Mouse (Mus musculus) small intestine, adult 2 months (tissue): ENCODE measurements at regions not wholly inside any gene's neighbourhood (a gene's known extent, or its start where the extent isn't known, plus 50 kb on each side); places are given as distances from the start of the nearest gene placed in this dataset.

Experiments
- H3K27ac ChIP-seq: fragments of 200-500 bp; 2 replicates; pipeline ENCODE4 v1.5.1; 2012; ENCODE audit warnings: low read depth, low read length, control low read depth, inconsistent platforms; ENCODE audit not compliant: insufficient read depth
- H3K27me3 ChIP-seq: fragments of 200-500 bp; 2 replicates; pipeline ENCODE4 v1.6.1; 2012; ENCODE audit warnings: mild to moderate bottlenecking, moderate library complexity, low read length, inconsistent platforms; ENCODE audit not compliant: control insufficient read depth, insufficient read depth
- H3K36me3 ChIP-seq: fragments of 200-500 bp; 2 replicates; pipeline ENCODE4 v1.6.1; 2012; ENCODE audit warnings: mild to moderate bottlenecking, low read length, control low read depth, inconsistent platforms; ENCODE audit not compliant: control insufficient read depth, insufficient read depth
- H3K4me1 ChIP-seq: fragments of 200-500 bp; 2 replicates; pipeline ENCODE4 v1.6.1; 2012; ENCODE audit warnings: low read length, inconsistent platforms, mixed read lengths; ENCODE audit not compliant: control insufficient read depth, insufficient read depth, insufficient read length
- H3K4me3 ChIP-seq: fragments of 200-500 bp; 2 replicates; pipeline ENCODE4 v1.5.1; 2012; ENCODE audit warnings: low read depth, mild to moderate bottlenecking, control low read depth, inconsistent platforms, low read length, moderate library complexity
- CTCF ChIP-seq: fragments of 200-500 bp; IDR thresholded peaks from 2 replicates; pipeline ENCODE4 v1.5.1; 2012; ENCODE audit warnings: low read depth, mild to moderate bottlenecking, control low read depth, inconsistent platforms, low read length, moderate library complexity, mixed read lengths; ENCODE audit not compliant: insufficient replicate concordance, insufficient read length; ENCODE audit errors: extremely low read depth
- POLR2A ChIP-seq: fragments of 200-500 bp; IDR thresholded peaks from 2 replicates; pipeline ENCODE4 v1.6.1; 2012; ENCODE audit warnings: low read depth, mild to moderate bottlenecking, control low read depth, inconsistent platforms, low read length, moderate library complexity
- WGBS: fragments of 180-500 bp; shearing (Covaris S2); methylation state at CpG from one replicate; pipeline ENCODE4 v1.1.7; 2018; 5-methylcytosine and 5-hydroxymethylcytosine counted together

DNA sequence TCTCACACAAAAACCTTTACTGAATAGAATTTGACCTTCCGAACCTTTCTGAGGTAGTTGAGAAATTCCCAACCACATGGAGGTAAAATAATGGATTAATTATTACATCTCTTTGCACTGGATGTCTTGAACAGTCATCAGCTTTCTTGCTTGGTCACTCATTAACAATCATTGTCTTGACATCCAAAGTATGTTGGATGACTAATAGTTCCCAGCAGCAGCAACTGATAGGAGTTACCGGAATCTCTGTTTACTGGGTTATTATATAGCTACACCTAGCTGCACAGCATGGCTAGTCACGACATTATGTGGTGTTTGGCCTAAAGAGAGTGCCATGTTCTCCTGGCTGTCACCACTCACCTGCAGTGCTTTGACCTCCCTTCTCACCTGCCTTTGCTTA is 234.9 kb upstream of the Zpld1 start:
- TF ChIP-seq POLR2A (no peak), CTCF (no peak)
- Histone ChIP-seq H3K4me3 (no peak overlapping the region), H3K4me1 (peaks cover 19% of the 10 kb centered on the region; the same call in 1 of the 2 replicates), H3K36me3 (no peaks in the 10 kb centered on the region), H3K27ac (peak overlapping the region; percentile 62), H3K27me3 (no peaks in the 10 kb centered on the region)
- 34% methylated on average over 3 of the region's 3 CpGs for WGBS

GRCm38 (mm10) chr16:55530844-55531243 is 233.1 kb upstream of the Zpld1 start:
- H3K4me3 ChIP-seq: no peak overlapping the region
- H3K27ac ChIP-seq: peak overlapping the region; percentile 41; the same call in 1 of the 2 replicates
- peaks cover 17% of the 10 kb centered on the region; the same call in 1 of the 2 replicates for H3K4me1 ChIP-seq
- H3K36me3 ChIP-seq: no peaks in the 10 kb centered on the region
- TF ChIP-seq POLR2A (no peak), CTCF (no peak)
- H3K27me3 ChIP-seq: no peaks in the 10 kb centered on the region

DNA sequence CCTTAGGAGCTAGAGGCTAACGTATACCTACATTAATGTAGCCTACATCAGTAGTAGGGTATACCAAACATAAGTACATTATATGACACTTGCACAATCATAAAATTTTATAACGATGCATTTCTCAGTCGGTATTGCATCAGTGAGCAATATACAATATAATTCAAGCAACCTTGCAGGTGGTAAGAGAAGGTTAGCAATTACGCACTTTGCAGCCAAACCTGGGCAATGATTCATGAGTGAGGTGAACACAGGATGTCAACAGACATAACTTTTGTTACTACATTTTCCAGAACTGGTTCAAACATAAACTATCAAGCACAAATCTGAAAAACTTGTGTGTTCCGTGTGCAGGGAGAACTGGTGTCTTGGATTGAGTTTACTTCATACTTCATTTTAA is 229.9 kb upstream of the Zpld1 start:
- no peaks in the 10 kb centered on the region for H3K27me3 ChIP-seq
- no peak overlapping the region for H3K4me3 ChIP-seq
- H3K4me1 ChIP-seq: peaks cover 15% of the 10 kb centered on the region; the same call in 1 of the 2 replicates
- H3K27ac ChIP-seq: no peak overlapping the region
- WGBS: 46% methylated on average over 5 of the region's 5 CpGs
- TF ChIP-seq CTCF (no peak), POLR2A (no peak)
- no peaks in the 10 kb centered on the region for H3K36me3 ChIP-seq

GRCm38 (mm10) chr16:55526230-55526842 is 228.6 kb upstream of the Zpld1 start:
- Histone ChIP-seq H3K36me3 (no peaks in the 10 kb centered on the region), H3K27ac (no peak overlapping the region), H3K4me1 (peaks cover 12% of the 10 kb centered on the region; the same call in 1 of the 2 replicates), H3K4me3 (no peak overlapping the region), H3K27me3 (no peaks in the 10 kb centered on the region)
- WGBS: 71% methylated on average over 5 of the region's 5 CpGs
- TF ChIP-seq POLR2A: no peak
- TF ChIP-seq CTCF: no peak

DNA sequence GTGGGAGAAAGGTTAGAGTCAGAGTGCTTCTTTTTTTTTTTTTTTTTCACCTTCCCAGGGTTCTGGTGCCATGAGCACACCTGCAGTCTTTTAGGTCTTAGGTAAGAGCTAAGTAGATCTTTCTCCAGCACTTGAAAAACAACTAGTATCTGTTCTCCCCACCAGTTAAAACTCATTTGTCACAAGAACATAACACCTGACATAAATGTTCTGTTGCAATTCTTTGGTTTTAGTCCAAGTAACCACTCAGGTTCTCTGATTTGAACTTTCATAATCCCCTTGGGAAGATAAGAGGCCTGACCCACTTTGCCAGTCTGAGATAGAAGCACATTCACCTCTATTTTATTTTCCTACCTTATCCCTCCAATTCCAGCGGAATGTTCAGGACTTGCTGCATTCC is 225.5 kb upstream of the Zpld1 start:
- H3K27me3 ChIP-seq: no peaks in the 10 kb centered on the region
- H3K36me3 ChIP-seq: no peaks in the 10 kb centered on the region
- 0 out of 2 replicates have a peak overlapping the region, but pooled peaks have one; percentile 21 for H3K27ac ChIP-seq
- no peak overlapping the region for H3K4me3 ChIP-seq
- 37% methylated on average over 1 of the region's 1 CpGs for WGBS
- peaks cover 11% of the 10 kb centered on the region; the same call in 1 of the 2 replicates for H3K4me1 ChIP-seq
- no peak for TF ChIP-seq CTCF
- no peak for TF ChIP-seq POLR2A

DNA sequence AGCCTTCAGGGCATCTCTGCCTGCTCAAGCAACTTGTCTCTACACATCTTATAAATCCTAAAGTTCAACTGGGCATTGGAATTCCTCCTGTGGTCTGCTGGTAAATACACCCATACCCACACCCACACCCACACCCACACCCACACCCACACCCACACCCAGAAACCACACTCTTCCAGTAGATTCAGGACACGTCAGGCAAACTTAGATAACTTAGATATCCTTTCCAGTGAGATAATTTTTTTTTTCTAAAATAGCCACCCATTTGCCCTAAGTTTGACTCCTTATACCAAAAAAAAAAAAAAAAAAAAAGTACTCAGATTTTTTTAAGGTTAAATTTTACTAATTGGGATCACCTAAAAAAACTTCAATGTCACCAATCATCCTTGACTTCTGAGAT is 224.5 kb upstream of the Zpld1 start:
- H3K27ac ChIP-seq: peak overlapping the region; percentile 84; the same call in 1 of the 2 replicates
- TF ChIP-seq CTCF (no peak), POLR2A (no peak)
- H3K4me3 ChIP-seq: no peak overlapping the region
- no peaks in the 10 kb centered on the region for H3K27me3 ChIP-seq
- WGBS: 18% methylated on average over 1 of the region's 1 CpGs
- H3K4me1 ChIP-seq: peaks cover 8% of the 10 kb centered on the region; the same call in 1 of the 2 replicates
- no peaks in the 10 kb centered on the region for H3K36me3 ChIP-seq

DNA sequence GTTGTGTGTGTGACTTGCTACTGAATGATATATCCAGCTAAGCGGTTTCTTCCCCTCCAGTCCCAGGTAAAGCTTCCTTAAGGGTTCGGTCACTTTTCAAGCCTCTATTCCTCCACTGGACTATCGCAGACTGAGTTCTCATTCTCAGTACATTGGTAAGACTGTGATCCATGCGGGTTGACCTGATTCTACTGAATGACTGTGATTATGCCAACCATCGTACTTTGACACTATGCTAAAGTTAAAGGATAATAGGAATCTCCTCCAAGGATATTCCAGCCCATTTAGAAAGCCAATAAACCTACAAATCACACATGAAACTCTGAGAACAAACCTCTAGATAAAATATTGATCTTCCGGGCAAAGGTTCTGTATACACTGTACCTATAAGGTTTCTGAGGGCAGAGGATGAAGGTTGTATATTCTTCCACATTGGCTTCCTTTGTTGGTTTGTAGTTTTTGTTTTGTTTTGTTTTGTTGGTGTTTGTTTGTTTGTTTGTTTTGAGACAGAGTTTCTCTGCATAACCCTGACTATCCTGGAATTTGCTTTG is 223.7 kb upstream of the Zpld1 start:
- Histone ChIP-seq H3K4me1 (peaks cover 8% of the 10 kb centered on the region; the same call in 1 of the 2 replicates), H3K27ac (peak overlapping the region; percentile 84; the same call in 1 of the 2 replicates), H3K36me3 (no peaks in the 10 kb centered on the region), H3K4me3 (no peak overlapping the region), H3K27me3 (no peaks in the 10 kb centered on the region)
- 44% methylated on average over 6 of the region's 6 CpGs for WGBS
- TF ChIP-seq CTCF: no peak
- no peak for TF ChIP-seq POLR2A
